Mouse (Mus musculus): Measurements from ENCODE around the gene Nudt3.
A peak's percentile ranks its signal among the peaks of the same experiment; 100 is the strongest.
"Not testable (repeated sequence)": the region's sequence is repeated elsewhere in the genome, so short reads cannot be mapped to it uniquely, and the experiment has no call there.

Nudt3 gene

DNA sequence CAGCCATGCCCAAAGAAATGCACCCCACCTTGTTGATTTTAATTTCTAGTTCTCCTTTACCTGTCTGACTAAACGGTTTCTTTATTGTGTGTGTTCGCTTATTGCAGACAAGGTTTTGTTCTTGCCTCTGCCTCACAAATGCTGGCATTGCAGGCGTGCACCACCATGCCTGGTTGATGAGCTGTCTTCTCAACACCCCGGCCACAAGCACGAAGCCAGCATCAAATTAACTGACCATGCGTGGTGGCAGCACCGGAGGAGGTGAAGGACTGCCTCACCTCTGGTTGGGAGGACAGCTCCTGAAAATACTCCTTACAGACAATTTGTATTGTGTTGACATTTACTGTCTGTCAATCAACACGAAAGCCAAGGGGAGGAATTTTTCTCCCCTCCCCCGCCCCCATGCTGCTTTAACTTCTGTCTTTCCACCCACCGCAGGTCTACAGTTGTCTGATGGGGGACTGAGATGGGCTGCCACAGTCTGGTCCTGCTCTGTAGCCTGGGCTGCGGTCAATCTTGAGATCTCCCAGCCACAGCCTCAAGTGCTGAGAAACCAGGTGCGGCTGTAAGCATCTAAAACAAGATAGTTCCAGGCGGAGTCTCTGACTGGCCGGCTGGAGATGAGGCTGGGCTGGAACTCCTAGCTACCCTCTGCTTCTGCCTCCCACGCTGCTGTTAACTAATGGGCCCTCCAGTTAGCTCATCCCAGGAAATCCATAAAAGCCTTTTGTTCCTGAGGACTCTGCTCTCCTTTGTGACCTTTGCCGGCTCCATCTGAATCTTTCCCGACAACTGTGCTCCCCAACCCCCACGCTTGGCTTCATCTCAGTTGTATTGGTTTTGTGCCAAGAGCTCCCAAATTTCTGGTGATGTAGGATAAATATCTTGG, 13.1 kb upstream of the Nudt3 start, which contains the start of gene Rps10:
Gene Rps10 (minus strand): TSS at position 538 of the 889 bp plus-strand sequence.
- no peak for DNase-seq (ENCODE audit: low read depth, low spot score)

GRCm38 (mm10) chr17:27635575-27635903, 12.2 kb upstream of the Nudt3 start:
- not testable (repeated sequence) for DNase-seq (ENCODE audit: low read depth, low spot score)

- DNase-seq (ENCODE audit: low read depth, low spot score): peak; percentile 73
Measured at GRCm38 (mm10) chr17:27634871-27635574, 11.7 kb upstream of the Nudt3 start, which contains the start of gene RPS10-NUDT3. RPS10-NUDT3 (minus strand) TSS chr17:27635222.

DNA sequence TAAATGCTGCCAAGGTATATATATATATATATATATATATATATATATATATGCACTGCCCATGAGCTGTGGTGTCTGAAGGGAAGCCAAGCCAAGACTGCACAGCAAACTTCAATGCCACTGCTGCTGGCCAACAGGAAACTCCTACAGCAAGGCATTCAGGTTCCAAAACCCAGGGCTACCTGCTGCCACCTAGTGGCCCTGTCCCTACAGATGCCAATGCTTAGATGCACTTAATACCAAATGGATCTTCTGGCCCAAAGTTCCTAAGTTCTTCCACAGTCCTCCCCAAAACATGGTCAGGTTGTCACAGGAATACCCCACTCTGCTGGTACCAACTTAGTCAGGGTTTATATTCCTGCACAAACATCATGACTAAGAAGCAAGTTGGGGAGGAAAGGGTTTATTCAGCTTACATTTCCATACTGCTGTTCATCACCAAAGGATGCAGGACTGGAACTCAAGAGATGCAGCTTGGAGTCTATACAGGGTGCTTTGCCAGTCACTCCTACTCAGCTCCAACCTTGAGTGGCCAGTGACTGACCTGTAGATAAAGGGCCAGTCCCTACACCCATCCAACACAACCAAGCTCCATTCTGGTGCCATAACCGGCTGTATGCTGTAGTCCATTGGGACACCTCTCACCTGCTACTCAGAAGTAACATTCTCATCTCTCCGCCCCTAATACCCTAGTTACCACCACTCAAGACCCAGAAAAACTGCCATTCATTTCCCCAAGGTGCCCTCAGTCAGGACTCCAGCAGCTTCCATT, 6.1 kb upstream of the Nudt3 start:
- peak; percentile 49 for DNase-seq (ENCODE audit: low read depth, low spot score)

DNA sequence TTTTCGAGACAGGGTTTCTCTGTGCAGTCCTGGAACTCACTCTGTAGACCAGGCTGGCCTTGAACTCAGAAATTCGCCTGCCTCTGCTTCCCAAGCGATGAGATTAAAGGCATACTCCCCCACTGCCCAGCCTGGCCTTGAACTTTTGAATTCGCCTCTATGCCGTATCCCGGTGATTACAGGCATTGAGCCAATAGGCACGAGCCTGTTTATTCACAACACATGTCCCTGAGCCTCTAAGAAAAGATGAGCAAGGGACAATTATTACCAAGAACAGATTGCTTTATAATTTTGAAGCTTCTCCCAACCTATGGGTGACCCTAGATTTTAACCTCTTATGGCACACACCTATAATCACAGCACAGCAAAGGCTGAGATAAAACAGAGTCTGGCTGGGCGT, 5.1 kb upstream of the Nudt3 start:
- no peak for DNase-seq (ENCODE audit: low read depth, low spot score)

DNA sequence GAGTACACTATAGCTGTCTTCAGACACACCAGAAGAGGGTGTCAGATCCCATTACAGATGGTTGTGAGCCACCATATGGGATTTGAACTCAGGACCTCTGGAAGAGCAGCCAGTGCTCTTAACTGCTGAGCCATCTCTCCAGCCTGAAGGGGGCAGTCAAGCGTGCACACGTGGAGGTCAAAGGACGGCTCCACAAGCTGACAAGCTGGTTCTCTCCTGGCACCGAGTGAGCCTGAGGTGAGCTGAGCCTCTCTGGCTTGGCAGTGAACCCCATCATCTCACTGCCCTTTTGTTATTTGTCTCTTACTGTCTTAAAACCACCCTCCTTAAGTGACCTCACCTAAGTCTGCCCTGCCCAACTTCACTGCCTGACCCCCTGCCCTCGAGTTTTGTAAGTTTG, 4.2 kb upstream of the Nudt3 start:
- no peak for DNase-seq (ENCODE audit: low read depth, low spot score)

- DNase-seq (ENCODE audit: low read depth, low spot score): no peak
Measured at GRCm38 (mm10) chr17:27626681-27627080, 3.4 kb upstream of the Nudt3 start.

- no peak for DNase-seq (ENCODE audit: low read depth, low spot score)
Measured at GRCm38 (mm10) chr17:27625455-27626251, 2.4 kb upstream of the Nudt3 start.

GRCm38 (mm10) chr17:27622611-27623359, 510 bp downstream of the Nudt3 start:
- DNase-seq (ENCODE audit: low read depth, low spot score): peak; percentile 51

DNA sequence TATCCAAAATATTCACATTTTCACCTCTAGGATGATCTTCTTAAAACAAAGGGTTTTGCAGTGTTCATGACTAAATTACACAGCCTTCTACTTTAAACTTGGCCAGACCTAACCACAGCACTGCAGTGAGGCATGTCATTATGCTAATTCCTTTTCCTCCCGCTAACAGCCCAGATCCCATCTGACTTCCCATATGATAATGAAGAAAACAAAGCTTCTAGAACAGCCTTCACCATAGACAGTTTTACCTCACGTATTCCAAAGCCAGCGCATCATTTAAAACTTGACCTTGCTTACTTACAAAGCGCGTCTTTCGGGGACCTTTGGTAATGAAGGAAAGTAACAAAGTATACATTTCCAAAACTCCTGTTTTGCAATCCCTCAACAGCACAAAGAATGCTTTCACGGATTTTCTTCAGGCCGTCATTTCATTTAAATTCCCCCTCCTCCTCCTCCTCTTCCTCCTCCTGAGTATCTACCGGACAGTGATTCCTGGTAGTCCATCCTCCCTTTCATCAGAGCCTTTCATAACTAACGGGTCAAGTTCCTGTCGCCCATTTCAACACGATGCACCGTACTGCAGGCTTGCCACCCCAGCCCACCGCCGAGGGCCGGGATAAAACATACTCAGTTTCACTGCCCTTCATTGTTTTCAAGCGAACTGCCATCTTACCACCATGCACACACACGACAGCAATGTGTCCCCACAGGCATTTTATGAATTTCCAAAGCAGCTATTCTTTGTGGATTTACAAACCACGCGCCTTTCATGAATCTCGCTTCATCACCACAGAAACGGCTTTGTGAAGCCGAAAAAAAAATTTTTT, 1.4 kb downstream of the Nudt3 start:
- no peak for DNase-seq (ENCODE audit: low read depth, low spot score)

DNA sequence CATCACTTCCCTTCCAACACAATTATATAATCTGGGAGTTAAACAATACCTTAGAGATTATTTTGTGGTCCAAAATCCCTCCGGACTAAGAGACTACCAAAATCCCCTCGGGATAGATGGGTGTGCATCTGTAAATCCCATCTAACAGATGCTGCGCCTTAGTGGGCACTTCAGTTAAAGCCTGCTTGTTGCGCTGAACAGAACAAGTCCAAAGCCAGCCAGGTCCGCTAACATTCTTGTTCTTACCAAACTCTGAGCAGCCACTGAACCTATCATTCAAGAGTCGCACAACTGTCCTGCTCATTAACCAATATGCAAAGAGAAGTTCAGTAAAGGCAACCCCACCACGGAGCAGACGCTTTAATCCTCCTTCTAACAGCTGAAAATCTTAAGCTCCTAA, 2.1 kb downstream of the Nudt3 start:
- no peak for DNase-seq (ENCODE audit: low read depth, low spot score)

DNA sequence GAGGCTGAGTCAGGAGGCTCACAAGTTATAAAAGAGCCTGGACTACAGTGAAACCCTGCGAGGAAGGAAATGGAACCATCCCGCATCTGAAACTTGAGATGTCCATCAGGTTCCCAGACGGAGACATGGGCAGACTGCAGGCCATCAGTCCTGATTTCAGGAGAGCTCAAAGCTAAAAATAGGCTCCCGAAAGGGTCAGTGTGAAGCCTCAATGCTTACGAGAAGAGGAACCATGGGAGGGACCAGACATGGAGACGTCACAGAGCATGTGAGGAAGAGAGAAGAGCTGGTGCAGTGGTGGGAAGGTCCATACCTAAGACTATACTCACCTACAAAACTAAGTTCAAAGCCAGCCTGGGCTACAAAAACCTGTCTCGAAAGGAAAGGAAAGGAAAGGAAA, 7.9 kb downstream of the Nudt3 start:
- DNase-seq (ENCODE audit: low read depth, low spot score): no peak

DNA sequence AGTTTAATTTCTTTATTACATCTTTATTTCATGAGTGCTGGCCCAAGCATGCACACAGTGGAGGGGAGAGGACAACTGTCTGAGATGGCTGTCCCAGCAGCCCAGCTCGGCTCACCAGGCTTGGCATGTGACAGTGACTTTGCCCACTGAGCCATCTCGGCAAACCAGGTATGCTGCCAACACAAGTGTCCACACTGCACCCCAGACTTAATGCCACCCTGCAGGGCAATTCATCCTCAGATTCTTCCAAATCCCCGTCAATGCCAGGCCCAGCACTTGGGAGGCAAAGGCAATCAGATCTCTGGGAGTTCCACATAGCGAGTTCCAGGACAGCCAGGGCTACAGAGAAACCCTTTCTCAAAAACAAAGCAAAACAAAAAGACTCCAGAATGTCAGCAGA, 10.3 kb downstream of the Nudt3 start:
- DNase-seq (ENCODE audit: low read depth, low spot score): no peak

- DNase-seq (ENCODE audit: low read depth, low spot score): no peak
Measured at GRCm38 (mm10) chr17:27611994-27612393, 11.3 kb downstream of the Nudt3 start.

GRCm38 (mm10) chr17:27611519-27611884, 11.8 kb downstream of the Nudt3 start:
- no peak for DNase-seq (ENCODE audit: low read depth, low spot score)

DNA sequence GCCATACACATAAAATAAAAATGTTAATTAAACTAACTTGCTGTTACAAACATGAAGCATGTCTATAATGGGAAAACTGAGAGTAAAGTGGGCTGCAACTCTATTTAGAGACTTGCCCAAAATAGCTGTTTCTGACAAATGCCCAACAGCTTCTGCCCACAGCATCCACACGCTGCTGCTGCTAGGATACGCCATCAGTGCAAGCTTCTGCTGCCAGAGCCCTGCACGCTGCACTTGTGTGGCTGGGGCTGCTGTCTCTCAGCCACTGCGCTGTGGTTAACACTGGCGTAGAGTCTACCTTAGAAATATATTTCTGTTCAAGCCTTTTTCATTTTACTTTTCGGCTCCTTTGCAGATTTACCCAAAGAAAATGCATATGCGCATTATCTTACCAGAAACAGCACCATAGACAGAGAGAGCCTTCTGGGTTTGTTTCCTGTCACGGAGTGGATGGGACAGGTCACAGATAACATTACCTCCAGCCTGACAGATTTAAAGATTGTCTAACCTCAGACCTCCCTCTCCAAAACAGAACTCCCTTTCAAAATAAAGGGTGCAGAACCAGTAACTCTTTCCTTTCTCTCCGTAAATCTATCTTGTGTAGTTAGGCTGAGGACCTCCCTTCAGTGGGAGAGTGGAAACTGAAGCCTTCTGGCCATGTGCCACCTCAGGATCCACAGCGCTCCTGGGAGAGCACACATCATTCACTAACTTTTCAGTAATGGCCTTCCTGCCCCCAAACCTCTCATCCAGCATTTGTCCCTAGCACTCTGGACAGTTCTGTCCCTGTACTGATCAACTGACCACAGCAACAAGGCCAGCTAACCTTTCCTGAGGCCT, 12.4 kb downstream of the Nudt3 start:
- DNase-seq (ENCODE audit: low read depth, low spot score): no peak

DNA sequence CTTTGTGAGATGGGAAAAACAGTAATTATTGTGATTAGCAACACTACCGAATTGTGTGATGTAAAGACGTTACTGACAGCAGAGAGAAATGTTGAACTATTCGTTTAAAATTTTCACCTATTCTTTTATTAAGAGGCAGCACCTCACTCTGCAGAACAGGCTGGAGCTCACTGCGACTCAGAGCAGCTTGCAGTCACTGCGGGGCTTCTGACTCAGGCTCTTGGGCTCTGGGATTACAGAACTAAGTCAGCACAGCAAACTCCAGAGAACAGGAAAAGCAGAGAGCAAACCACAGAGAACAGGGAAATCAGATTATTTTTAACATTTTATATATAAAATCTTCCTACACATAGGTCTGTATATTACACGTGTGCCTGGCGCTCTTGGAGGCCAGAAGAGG, 13.7 kb downstream of the Nudt3 start:
- DNase-seq (ENCODE audit: low read depth, low spot score): no peak

DNA sequence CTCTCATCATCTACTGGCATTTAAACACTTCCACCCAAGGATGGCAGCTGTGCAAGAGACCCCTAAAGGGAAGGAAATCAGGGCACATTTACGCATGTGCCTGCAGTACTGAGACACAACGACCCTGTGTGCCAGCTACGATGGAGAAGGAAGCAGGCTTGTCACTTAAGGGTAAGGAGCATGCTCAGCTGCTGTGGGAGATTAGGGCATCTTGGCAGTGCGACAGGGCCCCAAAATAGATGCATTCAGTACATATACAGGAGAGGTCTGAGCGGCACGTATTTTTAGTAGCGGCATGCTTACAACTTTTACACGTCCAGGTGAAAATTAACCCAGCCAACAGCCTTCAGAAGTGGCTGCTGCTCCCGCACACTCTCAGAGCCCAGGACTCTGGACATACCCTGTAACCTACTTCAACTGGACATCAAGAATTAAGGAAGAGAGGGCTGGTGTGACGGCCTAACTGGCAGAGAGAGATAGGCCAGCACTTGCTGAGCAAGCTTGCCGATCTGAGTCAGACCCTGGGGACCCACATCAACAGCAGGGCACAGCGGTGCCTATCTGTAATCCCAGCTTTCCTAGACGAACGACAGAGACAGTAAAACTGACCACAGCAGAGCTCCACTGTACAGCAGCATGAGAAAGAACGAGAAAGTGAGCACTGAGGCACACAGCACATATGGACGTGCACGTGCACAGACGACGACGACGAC, 19.6 kb downstream of the Nudt3 start:
- DNase-seq (ENCODE audit: low read depth, low spot score): no peak
